Mouse (Mus musculus): ENCODE data around the gene C130026I21Rik. TPM values are rescaled to one million over a fixed set of nuclear protein-coding genes. Genes with fewer than 3 reads are reported as not detected.
A peak's percentile ranks its signal among the peaks of the same experiment; 100 is the strongest.
"Not testable (repeated sequence)": the region's sequence is repeated elsewhere in the genome, so short reads cannot be mapped to it uniquely, and the experiment has no call there.

The C130026I21Rik gene
- total RNA-seq, 1 experiment = 2.9 TPM

- H3K36me3 ChIP-seq (ENCODE audit: control insufficient read depth, insufficient read depth, low read length, poor library complexity, severe bottlenecking); H3K27ac ChIP-seq (ENCODE audit: insufficient read depth, low read depth, low read length, poor library complexity, severe bottlenecking); H3K9me3 ChIP-seq (ENCODE audit: control insufficient read depth, insufficient read depth, low read depth, low read length); H3K9ac ChIP-seq (ENCODE audit: insufficient read depth, low read depth, low read length, poor library complexity, severe bottlenecking); H3K4me1 ChIP-seq (ENCODE audit: control insufficient read depth in 2 of 2, insufficient read depth in 2 of 2, low read length in 2 of 2, poor library complexity in 1 of 2); in situ Hi-C loops (cut with MboI; ENCODE audit: low sequenced_read_pairs in 2 of 2, unreplicated experiment in 2 of 2): not testable (repeated sequence)
- peak; percentile 33 for DNase-seq (ENCODE audit: low read depth, low spot score)
- H3K4me3 ChIP-seq (ENCODE audit: insufficient read depth in 1 of 2, low read depth in 1 of 2, low read length in 2 of 2, poor library complexity in 1 of 2, severe bottlenecking in 1 of 2) = peak overlapping the region in 1 of 2 experiments; percentile 12; a peak in 2 of 4 replicates
Measured at GRCm38 (mm10) chr1:84961779-84962178, 308.6 kb downstream of the C130026I21Rik start.

GRCm38 (mm10) chr1:84957713-84958112 lies 312.7 kb downstream of the C130026I21Rik start:
- H3K4me3 ChIP-seq (ENCODE audit: insufficient read depth in 1 of 2, low read depth in 1 of 2, low read length in 2 of 2, poor library complexity in 1 of 2, severe bottlenecking in 1 of 2); H3K9me3 ChIP-seq (ENCODE audit: control insufficient read depth, insufficient read depth, low read depth, low read length); H3K27ac ChIP-seq (ENCODE audit: insufficient read depth, low read depth, low read length, poor library complexity, severe bottlenecking); in situ Hi-C loops (cut with MboI; ENCODE audit: low sequenced_read_pairs in 2 of 2, unreplicated experiment in 2 of 2); H3K9ac ChIP-seq (ENCODE audit: insufficient read depth, low read depth, low read length, poor library complexity, severe bottlenecking); H3K36me3 ChIP-seq (ENCODE audit: control insufficient read depth, insufficient read depth, low read length, poor library complexity, severe bottlenecking); H3K4me1 ChIP-seq (ENCODE audit: control insufficient read depth in 2 of 2, insufficient read depth in 2 of 2, low read length in 2 of 2, poor library complexity in 1 of 2); DNase-seq (ENCODE audit: low read depth, low spot score): not testable (repeated sequence)

GRCm38 (mm10) chr1:84956771-84957170 lies 313.6 kb downstream of the C130026I21Rik start:
- not testable (repeated sequence) for H3K4me3 ChIP-seq (ENCODE audit: insufficient read depth in 1 of 2, low read depth in 1 of 2, low read length in 2 of 2, poor library complexity in 1 of 2, severe bottlenecking in 1 of 2); DNase-seq (ENCODE audit: low read depth, low spot score)

GRCm38 (mm10) chr1:84952456-84953181 lies 317.7 kb downstream of the C130026I21Rik start:
- no peak overlapping the region for H3K27ac ChIP-seq (ENCODE audit: insufficient read depth, low read depth, low read length, poor library complexity, severe bottlenecking)
- in situ Hi-C loops (cut with MboI; ENCODE audit: low sequenced_read_pairs in 2 of 2, unreplicated experiment in 2 of 2) = no loop called here
- H3K36me3 ChIP-seq (ENCODE audit: control insufficient read depth, insufficient read depth, low read length, poor library complexity, severe bottlenecking) = no peaks in the 10 kb centered on the region
- no peak overlapping the region for H3K4me3 ChIP-seq (ENCODE audit: insufficient read depth in 1 of 2, low read depth in 1 of 2, low read length in 2 of 2, poor library complexity in 1 of 2, severe bottlenecking in 1 of 2)
- no peak for TF ChIP-seq ZC3H11A (IDR thresholded peaks at IDR 0.05; ENCODE audit: borderline replicate concordance, low read depth, low read length)
- TF ChIP-seq ZNF384 (IDR thresholded peaks at IDR 0.05; ENCODE audit: low read depth, low read length) = no peak
- no peak for TF ChIP-seq HCFC1 (IDR thresholded peaks at IDR 0.05; ENCODE audit: borderline replicate concordance, insufficient read depth, low read length)
- no peak for TF ChIP-seq MAFK (IDR thresholded peaks at IDR 0.05; ENCODE audit: insufficient read depth, low read depth, low read length)
- TF ChIP-seq CHD2 (IDR thresholded peaks at IDR 0.05; ENCODE audit: low read depth, low read length) = no peak
- DNase-seq (ENCODE audit: low read depth, low spot score) = no peak
- H3K4me1 ChIP-seq (ENCODE audit: control insufficient read depth in 2 of 2, insufficient read depth in 2 of 2, low read length in 2 of 2, poor library complexity in 1 of 2) = no peaks in the 10 kb centered on the region
- H3K9me3 ChIP-seq (ENCODE audit: control insufficient read depth, insufficient read depth, low read depth, low read length) = no peaks in the 10 kb centered on the region
- H3K9ac ChIP-seq (ENCODE audit: insufficient read depth, low read depth, low read length, poor library complexity, severe bottlenecking) = no peak overlapping the region

More at GRCm38 (mm10) chr1:84956771-84957170, 313.6 kb downstream of the C130026I21Rik start:
- in situ Hi-C loops (cut with MboI; ENCODE audit: low sequenced_read_pairs in 2 of 2, unreplicated experiment in 2 of 2); H3K27ac ChIP-seq (ENCODE audit: insufficient read depth, low read depth, low read length, poor library complexity, severe bottlenecking); H3K36me3 ChIP-seq (ENCODE audit: control insufficient read depth, insufficient read depth, low read length, poor library complexity, severe bottlenecking); H3K4me1 ChIP-seq (ENCODE audit: control insufficient read depth in 2 of 2, insufficient read depth in 2 of 2, low read length in 2 of 2, poor library complexity in 1 of 2); H3K9ac ChIP-seq (ENCODE audit: insufficient read depth, low read depth, low read length, poor library complexity, severe bottlenecking); H3K9me3 ChIP-seq (ENCODE audit: control insufficient read depth, insufficient read depth, low read depth, low read length): not testable (repeated sequence)

GRCm38 (mm10) chr1:84951566-84951965 lies 318.8 kb downstream of the C130026I21Rik start:
- Histone ChIP-seq H3K36me3 (ENCODE audit: control insufficient read depth, insufficient read depth, low read length, poor library complexity, severe bottlenecking) (no peaks in the 10 kb centered on the region), H3K4me1 (ENCODE audit: control insufficient read depth in 2 of 2, insufficient read depth in 2 of 2, low read length in 2 of 2, poor library complexity in 1 of 2) (no peaks in the 10 kb centered on the region), H3K4me3 (ENCODE audit: insufficient read depth in 1 of 2, low read depth in 1 of 2, low read length in 2 of 2, poor library complexity in 1 of 2, severe bottlenecking in 1 of 2) (no peak overlapping the region), H3K27ac (ENCODE audit: insufficient read depth, low read depth, low read length, poor library complexity, severe bottlenecking) (no peak overlapping the region), H3K9me3 (ENCODE audit: control insufficient read depth, insufficient read depth, low read depth, low read length) (no peaks in the 10 kb centered on the region), H3K9ac (ENCODE audit: insufficient read depth, low read depth, low read length, poor library complexity, severe bottlenecking) (no peak overlapping the region)
- in situ Hi-C loops (cut with MboI; ENCODE audit: low sequenced_read_pairs in 2 of 2, unreplicated experiment in 2 of 2) = no loop called here
- DNase-seq (ENCODE audit: low read depth, low spot score) = no peak
- no peak for TF ChIP-seq HCFC1 (IDR thresholded peaks at IDR 0.05; ENCODE audit: borderline replicate concordance, insufficient read depth, low read length)
- no peak for TF ChIP-seq ZNF384 (IDR thresholded peaks at IDR 0.05; ENCODE audit: low read depth, low read length)
- no peak for TF ChIP-seq ZC3H11A (IDR thresholded peaks at IDR 0.05; ENCODE audit: borderline replicate concordance, low read depth, low read length)
- TF ChIP-seq MAFK (IDR thresholded peaks at IDR 0.05; ENCODE audit: insufficient read depth, low read depth, low read length) = no peak
- TF ChIP-seq CHD2 (IDR thresholded peaks at IDR 0.05; ENCODE audit: low read depth, low read length) = no peak

Data from ES-E14 (cell line).